Mouse (Mus musculus): ENCODE measurements around the gene C730034F03Rik. TPM values are rescaled to one million over a fixed set of nuclear protein-coding genes. Genes with fewer than 3 reads are reported as not detected.

Gene C730034F03Rik
- not detected in 2 replicates for polyA plus RNA-seq (2012; ENCODE audit: insufficient read depth, insufficient read length, low replicate concordance, missing spikeins)

DNA sequence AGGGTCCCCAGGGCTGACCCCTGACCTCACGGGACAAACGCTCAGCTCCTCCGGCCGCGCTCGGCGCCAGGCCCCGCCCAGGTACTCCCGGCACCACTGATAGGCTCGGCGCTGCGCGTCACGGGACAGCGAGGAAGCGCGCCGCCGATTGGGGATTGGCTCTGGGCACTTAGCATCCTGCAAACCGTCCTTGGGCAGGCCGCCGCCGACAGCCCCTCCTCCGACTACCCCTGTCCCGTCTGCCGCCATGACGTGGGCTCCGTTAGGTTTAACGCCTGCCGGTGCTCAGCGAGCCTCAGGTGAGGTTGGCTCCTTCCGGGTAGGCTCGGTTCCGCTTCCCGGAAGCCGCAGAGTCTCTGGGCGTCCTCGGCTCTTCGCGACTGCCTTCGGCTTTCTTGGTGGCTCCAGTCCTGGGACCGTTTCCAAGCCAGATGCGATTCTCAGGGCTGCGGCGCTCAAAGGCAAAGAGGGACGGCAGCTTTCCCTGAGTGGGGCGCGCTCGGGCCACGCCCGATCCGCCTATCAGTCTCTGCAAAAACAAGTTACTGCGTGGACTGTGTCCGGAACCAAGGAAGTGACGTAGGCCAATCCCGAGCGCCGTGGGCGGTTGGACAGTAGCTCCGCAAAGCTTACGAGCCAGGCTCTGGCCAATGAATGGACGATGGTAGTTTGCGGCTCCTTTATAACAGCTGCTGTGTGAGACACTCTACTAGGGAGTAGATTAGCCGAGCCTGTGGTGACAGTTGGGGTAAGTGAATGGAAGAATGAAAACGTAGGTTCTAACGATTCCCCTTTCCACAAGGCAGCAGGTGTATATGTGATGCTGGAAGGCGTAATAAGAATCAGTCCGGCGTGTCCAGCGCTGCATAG, at the start of gene C730034F03Rik, which contains the start of the genes Gm44502 and Chkb:
Gene C730034F03Rik (plus strand): TSS at position 238 of the 870 bp plus-strand sequence.
Gene Gm44502 (minus strand): TSS at position 345 of the 870 bp plus-strand sequence.
Gene Chkb (minus strand): TSS at position 557 of the 870 bp plus-strand sequence.
- Histone ChIP-seq H3K4me1 (ENCODE audit: control insufficient read depth, insufficient read depth, low read length) (no peaks in the 10 kb centered on the region), H3K27ac (ENCODE audit: insufficient read depth, low read depth, low read length) (peak within 1 kb of the TSS; percentile 81), H3K4me3 (ENCODE audit: insufficient read depth, low read depth, low read length) (peak within 1 kb of the TSS; percentile 87)
- under 1% methylated on average over 70 of the region's 70 CpGs for WGBS
- TF ChIP-seq POLR2A (IDR thresholded peaks at IDR 0.05; ENCODE audit: insufficient read depth, low read depth, low read length) (peak; percentile 81), CTCF (IDR thresholded peaks at IDR 0.05; ENCODE audit: insufficient read depth, low read depth, low read length) (no peak)

DNA sequence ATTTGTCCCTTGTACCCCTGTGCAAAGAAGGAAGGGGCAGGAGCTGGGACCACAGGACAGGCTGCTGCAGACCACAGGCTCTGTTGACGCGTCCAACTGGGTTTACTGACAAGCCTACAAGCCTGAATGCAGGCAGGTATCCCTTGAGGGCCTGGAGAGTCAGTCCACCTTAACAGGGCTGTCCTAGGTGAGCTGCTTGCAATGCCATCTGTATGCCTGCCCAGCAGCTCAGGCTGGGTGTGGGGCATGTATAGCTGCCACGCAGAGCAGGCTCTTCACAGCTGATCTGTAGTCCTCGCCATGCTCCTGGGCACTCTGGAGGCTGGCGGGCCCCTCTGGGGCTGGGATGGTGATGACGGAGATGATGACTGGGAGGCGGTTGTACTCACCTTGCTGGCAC, 44.8 kb upstream of the C730034F03Rik start, which contains the start of gene Klhdc7b:
Gene Klhdc7b (plus strand): TSS at position 301 of the 400 bp plus-strand sequence.
- TF ChIP-seq POLR2A (IDR thresholded peaks at IDR 0.05; ENCODE audit: insufficient read depth, low read depth, low read length) (no peak), CTCF (IDR thresholded peaks at IDR 0.05; ENCODE audit: insufficient read depth, low read depth, low read length) (no peak)
- H3K4me3 ChIP-seq (ENCODE audit: insufficient read depth, low read depth, low read length) = no peak within 1 kb of the TSS
- no peak within 1 kb of the TSS for H3K27ac ChIP-seq (ENCODE audit: insufficient read depth, low read depth, low read length)
- H3K4me1 ChIP-seq (ENCODE audit: control insufficient read depth, insufficient read depth, low read length) = no peaks in the 10 kb centered on the region
- WGBS = 87% methylated on average over 7 of the region's 7 CpGs

DNA sequence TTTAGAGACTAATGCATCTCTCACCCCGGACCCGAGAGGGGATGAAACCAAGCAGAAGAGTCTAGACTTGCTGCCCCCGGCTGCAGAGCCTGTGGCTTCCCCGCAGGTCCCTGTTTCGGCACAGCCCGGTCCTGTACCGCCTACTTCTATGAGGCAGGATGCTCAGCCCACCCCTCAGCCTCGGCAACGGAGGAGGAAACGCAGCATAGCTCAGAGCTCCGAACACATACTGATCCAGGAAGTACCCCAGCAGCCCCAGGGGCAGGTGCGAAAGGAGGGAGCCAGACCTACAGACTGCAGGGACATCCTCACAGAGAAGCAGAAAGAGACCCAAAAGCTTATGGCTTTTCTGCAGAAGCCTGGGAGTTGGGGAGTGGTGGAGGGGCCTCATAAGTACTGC, 42.3 kb upstream of the C730034F03Rik start:
- H3K4me3 ChIP-seq (ENCODE audit: insufficient read depth, low read depth, low read length) = no peak overlapping the region
- no peaks in the 10 kb centered on the region for H3K4me1 ChIP-seq (ENCODE audit: control insufficient read depth, insufficient read depth, low read length)
- 54% methylated on average over 12 of the region's 12 CpGs for WGBS
- TF ChIP-seq CTCF (IDR thresholded peaks at IDR 0.05; ENCODE audit: insufficient read depth, low read depth, low read length) (no peak), POLR2A (IDR thresholded peaks at IDR 0.05; ENCODE audit: insufficient read depth, low read depth, low read length) (no peak)
- H3K27ac ChIP-seq (ENCODE audit: insufficient read depth, low read depth, low read length) = no peak overlapping the region

DNA sequence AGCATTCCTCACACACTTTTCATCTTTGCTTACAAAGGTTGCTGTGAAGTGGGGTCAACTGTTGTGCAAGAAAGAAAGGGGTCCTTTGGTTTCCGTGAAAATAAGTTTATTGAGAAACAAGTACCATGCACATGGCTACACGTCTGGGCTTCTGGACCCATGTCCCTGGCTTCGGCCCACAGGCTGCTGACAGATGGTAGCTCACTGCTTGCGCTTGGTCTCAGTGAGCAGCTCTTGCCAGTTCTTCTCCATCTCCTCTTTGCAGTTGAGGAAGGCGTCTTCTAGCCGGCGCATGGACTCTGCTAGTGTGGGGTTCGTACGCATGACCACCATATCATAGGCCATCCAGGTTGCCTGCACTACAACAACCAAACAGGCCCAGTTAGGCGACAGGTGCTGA, 39.3 kb upstream of the C730034F03Rik start:
- Histone ChIP-seq H3K4me3 (ENCODE audit: insufficient read depth, low read depth, low read length) (no peak overlapping the region), H3K27ac (ENCODE audit: insufficient read depth, low read depth, low read length) (no peak overlapping the region), H3K4me1 (ENCODE audit: control insufficient read depth, insufficient read depth, low read length) (no peaks in the 10 kb centered on the region)
- 82% methylated on average over 10 of the region's 10 CpGs for WGBS
- TF ChIP-seq POLR2A (IDR thresholded peaks at IDR 0.05; ENCODE audit: insufficient read depth, low read depth, low read length) (no peak), CTCF (IDR thresholded peaks at IDR 0.05; ENCODE audit: insufficient read depth, low read depth, low read length) (no peak)

DNA sequence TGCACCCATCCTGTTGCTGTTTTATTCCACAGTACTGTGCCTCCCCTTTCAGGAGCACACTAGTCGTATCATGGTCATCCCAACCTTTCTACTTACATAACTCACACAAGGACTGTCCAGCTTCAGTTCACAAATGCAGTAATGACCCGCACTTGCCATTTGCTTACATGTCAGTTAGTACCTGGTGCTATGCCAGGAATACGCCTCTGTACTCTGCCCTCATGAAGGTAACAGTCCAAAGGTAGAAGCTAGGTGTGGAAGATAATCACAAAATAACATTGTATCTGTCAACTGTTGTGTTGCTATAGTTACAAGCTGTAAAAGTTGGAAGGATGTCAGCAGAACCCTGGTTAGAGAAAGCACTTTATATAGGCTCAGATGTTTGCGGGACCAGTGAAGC, 32.5 kb upstream of the C730034F03Rik start:
- Histone ChIP-seq H3K4me1 (ENCODE audit: control insufficient read depth, insufficient read depth, low read length) (no peaks in the 10 kb centered on the region), H3K27ac (ENCODE audit: insufficient read depth, low read depth, low read length) (no peak overlapping the region), H3K4me3 (ENCODE audit: insufficient read depth, low read depth, low read length) (no peak overlapping the region)
- WGBS = 92% methylated on average over 4 of the region's 4 CpGs
- TF ChIP-seq POLR2A (IDR thresholded peaks at IDR 0.05; ENCODE audit: insufficient read depth, low read depth, low read length) (no peak), CTCF (IDR thresholded peaks at IDR 0.05; ENCODE audit: insufficient read depth, low read depth, low read length) (no peak)

DNA sequence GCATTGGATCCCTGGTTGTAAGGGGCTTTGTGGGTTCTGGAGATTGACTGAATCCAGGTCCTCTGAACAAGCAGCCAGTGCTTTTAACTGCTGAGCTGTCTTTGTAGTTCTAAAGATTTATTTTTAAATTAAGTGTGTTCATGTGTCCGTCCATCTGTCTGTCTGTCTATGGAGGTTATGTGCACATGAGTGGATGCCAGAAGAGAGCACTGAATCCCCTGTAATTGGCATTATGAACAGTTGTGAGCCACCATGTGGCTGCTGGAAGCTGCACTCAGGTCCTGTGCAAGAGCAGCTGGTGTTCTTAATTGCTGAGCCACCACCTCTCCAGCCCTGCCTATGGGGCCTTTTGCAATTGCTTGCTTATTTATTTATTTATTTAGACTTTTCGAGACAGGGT, 31.2 kb upstream of the C730034F03Rik start:
- 55% methylated on average over 2 of the region's 2 CpGs for WGBS
- no peak overlapping the region for H3K4me3 ChIP-seq (ENCODE audit: insufficient read depth, low read depth, low read length)
- TF ChIP-seq POLR2A (IDR thresholded peaks at IDR 0.05; ENCODE audit: insufficient read depth, low read depth, low read length) (no peak), CTCF (IDR thresholded peaks at IDR 0.05; ENCODE audit: insufficient read depth, low read depth, low read length) (no peak)
- H3K4me1 ChIP-seq (ENCODE audit: control insufficient read depth, insufficient read depth, low read length) = no peaks in the 10 kb centered on the region
- no peak overlapping the region for H3K27ac ChIP-seq (ENCODE audit: insufficient read depth, low read depth, low read length)

DNA sequence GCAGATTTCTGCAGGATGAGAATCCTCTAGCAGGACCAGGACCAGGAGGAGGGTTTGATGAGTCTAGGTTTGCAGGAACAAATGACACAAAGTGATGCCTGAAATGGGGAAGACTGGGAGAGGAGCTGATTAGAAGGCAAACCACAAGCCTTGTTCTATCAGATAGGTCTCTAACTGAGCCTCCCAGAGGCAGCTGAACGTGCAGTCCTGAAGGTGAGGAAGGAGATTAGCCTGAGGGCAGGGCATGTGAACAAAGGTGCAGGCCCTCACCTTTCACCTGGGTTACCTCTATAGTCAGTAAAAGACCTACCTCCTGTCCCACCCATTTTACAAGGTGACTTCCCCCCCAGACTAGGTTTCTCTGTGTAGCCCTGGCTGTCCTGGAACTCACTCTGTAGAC, 29.7 kb upstream of the C730034F03Rik start:
- TF ChIP-seq POLR2A (IDR thresholded peaks at IDR 0.05; ENCODE audit: insufficient read depth, low read depth, low read length) = no peak
- no peak for TF ChIP-seq CTCF (IDR thresholded peaks at IDR 0.05; ENCODE audit: insufficient read depth, low read depth, low read length)
- WGBS = 52% methylated on average over 1 of the region's 1 CpGs
- no peak overlapping the region for H3K4me3 ChIP-seq (ENCODE audit: insufficient read depth, low read depth, low read length)
- H3K4me1 ChIP-seq (ENCODE audit: control insufficient read depth, insufficient read depth, low read length) = no peaks in the 10 kb centered on the region
- H3K27ac ChIP-seq (ENCODE audit: insufficient read depth, low read depth, low read length) = no peak overlapping the region

DNA sequence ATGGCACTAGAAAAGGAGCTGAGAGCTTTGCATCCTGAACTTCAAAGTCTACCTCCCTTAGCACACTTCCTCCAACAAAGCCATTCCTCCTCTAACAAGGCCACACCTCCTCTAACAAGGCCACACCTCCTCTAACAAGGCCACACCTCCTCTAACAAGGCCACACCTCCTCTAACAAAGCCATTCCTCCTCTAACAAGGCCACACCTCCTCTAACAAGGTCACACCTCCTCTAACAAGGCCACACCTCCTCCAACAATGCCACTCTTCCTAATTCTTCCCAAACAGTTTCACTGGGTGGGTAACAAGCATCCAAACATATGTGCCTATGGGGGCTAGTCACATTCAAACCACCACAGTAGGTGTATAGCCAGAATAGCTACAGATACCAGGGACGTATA, 26.9 kb upstream of the C730034F03Rik start:
- TF ChIP-seq POLR2A (IDR thresholded peaks at IDR 0.05; ENCODE audit: insufficient read depth, low read depth, low read length) = no peak
- no peak for TF ChIP-seq CTCF (IDR thresholded peaks at IDR 0.05; ENCODE audit: insufficient read depth, low read depth, low read length)
- H3K4me3 ChIP-seq (ENCODE audit: insufficient read depth, low read depth, low read length) = no peak overlapping the region
- 93% methylated on average over 1 of the region's 1 CpGs for WGBS
- no peaks in the 10 kb centered on the region for H3K4me1 ChIP-seq (ENCODE audit: control insufficient read depth, insufficient read depth, low read length)
- H3K27ac ChIP-seq (ENCODE audit: insufficient read depth, low read depth, low read length) = no peak overlapping the region

Data from olfactory bulb, adult 2 months (tissue).